Mouse (Mus musculus) adrenal gland, adult 8-10 months (tissue): ENCODE data around the gene Tdp1. TPM values are rescaled to one million over a fixed set of nuclear protein-coding genes. Genes with fewer than 3 reads are reported as not detected.

ENCODE experiments used
- DNase-seq: peaks from one replicate; pipeline ENCODE4 v3.0.0; 2022
- total RNA-seq, 4 experiments: library from RNA; stranded (reverse); gene quantifications; 2 replicates each; pipeline ENCODE4 v1.2.4; 2022

Gene Tdp1
- total RNA-seq, 4 experiments from 2014 or later = 12.2 to 23.8 (median 14.9) TPM

GRCm38 (mm10) chr12:99898248-99898870 lies 14.0 kb downstream of the Tdp1 start:
- no peak for DNase-seq

GRCm38 (mm10) chr12:99899991-99900390 lies 15.7 kb downstream of the Tdp1 start:
- DNase-seq = no peak

GRCm38 (mm10) chr12:99901973-99902866 lies 17.9 kb downstream of the Tdp1 start:
- no peak for DNase-seq

GRCm38 (mm10) chr12:99902867-99903370 lies 18.6 kb downstream of the Tdp1 start:
- no peak for DNase-seq

- DNase-seq = no peak
Measured at GRCm38 (mm10) chr12:99904537-99904936, 20.2 kb downstream of the Tdp1 start.

- no peak for DNase-seq
Measured at GRCm38 (mm10) chr12:99911466-99911865, 27.1 kb downstream of the Tdp1 start.

- DNase-seq = peak; percentile 21
Measured at GRCm38 (mm10) chr12:99917800-99918427, 33.6 kb downstream of the Tdp1 start.

GRCm38 (mm10) chr12:99919636-99920035 lies 35.3 kb downstream of the Tdp1 start:
- no peak for DNase-seq

- no peak for DNase-seq
Measured at GRCm38 (mm10) chr12:99921045-99921444, 36.7 kb downstream of the Tdp1 start.

GRCm38 (mm10) chr12:99923131-99923606 lies 38.9 kb downstream of the Tdp1 start:
- DNase-seq = no peak

GRCm38 (mm10) chr12:99923703-99924102 lies 39.4 kb downstream of the Tdp1 start:
- DNase-seq = no peak

GRCm38 (mm10) chr12:99928311-99928710 lies 44.0 kb downstream of the Tdp1 start:
- no peak for DNase-seq

GRCm38 (mm10) chr12:99929160-99929559 lies 44.8 kb downstream of the Tdp1 start:
- DNase-seq = no peak

GRCm38 (mm10) chr12:99932245-99932644 lies 47.9 kb downstream of the Tdp1 start:
- DNase-seq = no peak

- no peak for DNase-seq
Measured at GRCm38 (mm10) chr12:99933630-99934029, 49.3 kb downstream of the Tdp1 start.

- no peak for DNase-seq
Measured at GRCm38 (mm10) chr12:99935403-99935802, 51.1 kb downstream of the Tdp1 start.

GRCm38 (mm10) chr12:99938476-99938875 lies 54.2 kb downstream of the Tdp1 start:
- DNase-seq = no peak

- DNase-seq = no peak
Measured at GRCm38 (mm10) chr12:99939179-99939578, 54.9 kb downstream of the Tdp1 start.

GRCm38 (mm10) chr12:99940704-99941103 lies 56.4 kb downstream of the Tdp1 start:
- DNase-seq = no peak

GRCm38 (mm10) chr12:99942441-99942840 lies 58.1 kb downstream of the Tdp1 start:
- DNase-seq = no peak

- DNase-seq = no peak
Measured at GRCm38 (mm10) chr12:99952928-99953327, 68.6 kb downstream of the Tdp1 start.

GRCm38 (mm10) chr12:99956411-99956810 lies 72.1 kb downstream of the Tdp1 start:
- DNase-seq = no peak
